Mouse (Mus musculus) kidney, adult 11 months (tissue): Measurements from ENCODE around the gene Arhgef18.
A peak's percentile ranks its signal among the peaks of the same experiment; 100 is the strongest.

ENCODE experiments used
- DNase-seq: peaks from one replicate; pipeline ENCODE4 v3.0.0; 2022

Gene Arhgef18

GRCm38 (mm10) chr8:3397597-3397996, 4.8 kb downstream of the Arhgef18 start:
- peak; percentile 57 for DNase-seq

GRCm38 (mm10) chr8:3400509-3400908, 7.7 kb downstream of the Arhgef18 start:
- no peak for DNase-seq

GRCm38 (mm10) chr8:3407417-3407816, 14.6 kb downstream of the Arhgef18 start:
- no peak for DNase-seq

DNA sequence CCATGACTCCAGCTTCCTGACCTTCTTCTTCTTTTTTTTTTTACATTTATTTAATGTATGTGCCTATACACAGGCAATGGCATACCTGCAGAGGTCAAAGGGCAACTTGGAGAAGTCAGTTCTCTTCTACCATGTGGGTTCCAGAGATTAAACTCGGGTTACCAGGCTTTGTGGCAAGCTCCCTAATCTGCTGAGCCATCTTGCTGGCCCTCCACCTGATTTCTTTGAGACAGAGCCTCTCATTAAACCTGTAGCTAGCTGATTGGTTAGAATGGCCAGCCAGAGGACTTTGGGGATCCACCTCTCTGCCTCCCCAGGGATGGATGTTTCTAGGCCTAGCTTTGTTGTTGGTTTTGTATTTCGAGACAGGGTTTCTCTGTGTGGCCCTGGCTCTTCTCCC, 18.3 kb downstream of the Arhgef18 start:
- DNase-seq = no peak

DNA sequence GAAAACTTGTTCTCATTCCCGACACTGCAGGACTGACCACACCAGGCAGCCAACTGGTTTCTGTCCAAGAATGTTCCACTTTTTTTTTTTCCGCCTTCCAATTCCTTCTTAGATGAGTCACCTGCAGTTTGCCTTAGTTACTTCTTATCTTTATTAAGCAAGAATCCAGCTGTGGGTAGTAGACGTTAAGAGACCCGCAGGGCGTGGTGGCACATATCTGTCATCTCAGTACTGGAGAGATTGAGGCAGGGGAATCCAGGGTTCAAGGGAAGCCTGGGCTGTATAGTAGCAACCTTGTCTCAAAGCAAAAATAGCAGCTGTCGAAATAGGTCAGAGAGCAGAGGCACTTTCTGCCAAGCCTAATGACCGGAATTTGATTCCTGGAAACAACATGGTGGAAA, 19.1 kb downstream of the Arhgef18 start:
- DNase-seq = peak; percentile 40

- DNase-seq = no peak
Observed at GRCm38 (mm10) chr8:3412816-3413215, 20.0 kb downstream of the Arhgef18 start.

GRCm38 (mm10) chr8:3414639-3415190, 21.9 kb downstream of the Arhgef18 start:
- DNase-seq = no peak

GRCm38 (mm10) chr8:3415259-3415658, 22.5 kb downstream of the Arhgef18 start:
- no peak for DNase-seq

GRCm38 (mm10) chr8:3415661-3416060, 22.9 kb downstream of the Arhgef18 start:
- no peak for DNase-seq

- DNase-seq = no peak
Observed at GRCm38 (mm10) chr8:3416846-3417245, 24.0 kb downstream of the Arhgef18 start.

GRCm38 (mm10) chr8:3417455-3417854, 24.6 kb downstream of the Arhgef18 start:
- DNase-seq = no peak

DNA sequence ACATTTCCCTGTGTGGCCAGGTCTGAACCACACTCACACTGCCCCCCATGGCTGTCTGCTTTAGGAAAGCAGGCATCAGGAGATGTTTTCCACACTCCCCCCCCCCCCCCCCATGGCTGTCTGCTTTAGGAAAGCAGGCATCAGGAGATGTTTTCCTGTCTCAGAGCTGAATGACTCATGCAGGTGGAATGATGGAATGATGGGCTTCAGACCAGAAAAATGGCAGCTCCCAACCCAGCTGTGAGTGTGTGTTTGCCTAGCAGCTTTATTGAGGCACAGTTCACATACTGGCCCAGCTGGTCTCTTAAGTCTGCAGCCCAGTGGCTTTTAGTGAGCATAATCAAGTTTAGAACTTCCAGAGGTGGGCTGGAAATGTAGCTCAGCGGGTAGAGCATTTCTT, 25.3 kb downstream of the Arhgef18 start:
- DNase-seq = no peak

GRCm38 (mm10) chr8:3420105-3420706, 27.4 kb downstream of the Arhgef18 start:
- peak; percentile 26 for DNase-seq

- DNase-seq = no peak
Observed at GRCm38 (mm10) chr8:3421507-3421906, 28.7 kb downstream of the Arhgef18 start.

DNA sequence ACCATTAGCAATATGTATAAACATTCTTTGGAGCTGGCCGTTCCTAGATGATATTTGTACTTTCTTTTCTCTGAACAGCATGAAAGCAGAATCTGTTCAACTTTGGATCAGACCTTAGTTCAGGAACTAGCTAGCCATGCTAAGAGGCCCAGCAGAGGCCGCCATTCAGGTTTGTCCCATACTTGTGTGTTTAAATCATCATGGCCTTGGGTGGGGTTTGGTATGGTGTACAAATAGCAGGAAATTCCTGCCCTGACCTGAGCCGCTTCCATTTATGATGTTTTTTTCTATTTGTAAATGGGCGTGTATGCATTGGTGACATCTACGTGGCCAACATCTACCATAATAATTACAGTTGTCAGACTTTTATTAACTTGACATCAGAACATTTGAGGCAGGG, 32.4 kb downstream of the Arhgef18 start:
- DNase-seq = no peak

- DNase-seq = no peak
Observed at GRCm38 (mm10) chr8:3426211-3426610, 33.4 kb downstream of the Arhgef18 start.

- DNase-seq = no peak
Observed at GRCm38 (mm10) chr8:3428426-3428825, 35.6 kb downstream of the Arhgef18 start.

DNA sequence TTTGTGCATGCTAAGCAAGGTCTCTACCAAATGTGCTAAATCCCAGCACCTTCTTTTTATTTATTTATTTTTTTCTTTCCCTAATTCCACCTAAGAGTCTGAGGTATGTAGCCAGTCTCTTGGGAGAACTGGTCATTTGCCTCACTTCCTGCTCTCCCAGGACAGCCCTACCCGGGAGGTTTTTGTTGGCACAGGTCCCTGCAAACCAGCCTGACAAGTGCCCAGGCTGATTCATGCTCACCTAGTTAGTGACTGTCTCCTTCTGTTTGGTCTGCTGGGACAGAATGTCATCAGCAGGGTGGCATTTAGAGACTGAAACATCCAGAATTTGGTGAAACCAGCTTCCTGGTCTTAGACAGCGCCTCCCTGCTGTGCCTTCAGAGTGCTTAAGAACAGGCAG, 37.2 kb downstream of the Arhgef18 start:
- DNase-seq = peak; percentile 75

DNA sequence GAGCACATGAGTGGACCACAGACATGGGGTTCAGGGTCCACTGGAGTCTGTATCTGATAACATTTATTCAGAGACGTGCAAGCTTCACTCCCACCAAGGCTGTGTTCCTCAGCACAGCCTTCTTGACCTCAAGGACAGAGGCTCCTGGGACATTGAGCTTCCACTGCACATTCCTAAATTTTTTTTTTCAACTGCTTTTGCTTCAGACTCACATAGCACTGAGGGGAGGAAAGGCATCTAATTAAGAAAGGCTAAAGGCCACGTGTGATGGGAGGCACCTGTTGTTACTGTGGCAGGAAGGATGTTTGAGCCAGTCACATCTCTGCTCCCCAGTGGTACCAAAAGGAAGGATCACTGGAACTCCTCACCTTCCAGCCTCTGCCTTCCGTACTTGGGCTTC, 38.3 kb downstream of the Arhgef18 start:
- DNase-seq = no peak

DNA sequence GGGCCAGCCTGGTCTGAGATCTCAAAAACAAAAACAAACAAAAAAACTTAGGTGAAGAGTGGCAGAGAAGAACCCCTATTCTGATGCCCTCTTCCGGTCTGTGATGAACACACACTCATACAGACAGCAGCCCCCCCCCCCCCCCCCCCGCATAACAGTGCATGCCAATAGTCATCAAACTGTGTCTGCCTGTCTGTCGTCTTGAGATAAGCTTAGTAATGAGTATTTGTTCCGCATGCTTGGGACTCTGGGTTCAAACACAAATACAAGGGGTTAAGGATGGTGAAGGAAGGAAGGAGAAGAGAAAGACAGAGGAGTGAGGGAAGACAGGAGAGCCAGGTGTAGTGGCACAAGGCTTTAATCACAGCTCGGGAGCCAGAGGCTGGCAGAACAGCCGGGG, 43.7 kb downstream of the Arhgef18 start:
- no peak for DNase-seq

DNA sequence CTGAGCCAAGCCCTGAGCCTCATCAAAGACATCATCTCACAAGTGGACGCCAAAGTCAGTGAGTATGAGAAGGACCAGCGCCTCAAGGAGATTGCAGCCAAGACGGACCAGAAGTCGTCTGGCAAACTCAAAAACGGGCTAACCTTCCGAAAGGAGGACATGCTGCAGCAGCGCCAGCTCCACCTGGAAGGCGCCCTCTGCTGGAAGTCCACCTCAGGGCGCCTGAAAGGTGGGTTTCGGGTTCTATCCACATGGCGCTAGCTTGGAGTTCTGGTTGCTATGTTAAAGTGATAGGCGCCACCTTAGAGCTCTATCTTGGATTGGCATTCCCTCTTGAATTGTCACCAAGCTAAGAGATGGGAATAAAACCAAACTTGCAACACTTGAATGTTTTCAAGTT, 46.7 kb downstream of the Arhgef18 start:
- no peak for DNase-seq

DNA sequence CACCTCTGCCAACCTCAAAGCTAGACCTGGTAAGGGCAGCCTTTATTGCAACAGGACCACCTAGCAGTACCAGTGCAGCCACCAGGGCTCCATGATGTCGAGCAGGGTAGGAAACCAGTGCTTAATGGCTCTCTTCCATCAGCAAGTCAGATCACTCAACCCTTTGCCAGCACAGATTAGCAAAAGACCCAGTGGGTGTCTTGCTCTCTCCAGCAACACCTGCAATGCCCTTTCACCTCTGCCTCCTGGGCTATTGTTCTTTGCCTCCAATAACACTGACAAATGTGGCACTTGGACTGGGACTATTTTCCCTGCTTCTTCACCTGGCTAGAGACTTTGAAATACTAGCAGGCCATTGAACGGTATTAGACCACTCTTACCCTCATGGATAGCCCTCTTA, 56.4 kb downstream of the Arhgef18 start:
- no peak for DNase-seq

DNA sequence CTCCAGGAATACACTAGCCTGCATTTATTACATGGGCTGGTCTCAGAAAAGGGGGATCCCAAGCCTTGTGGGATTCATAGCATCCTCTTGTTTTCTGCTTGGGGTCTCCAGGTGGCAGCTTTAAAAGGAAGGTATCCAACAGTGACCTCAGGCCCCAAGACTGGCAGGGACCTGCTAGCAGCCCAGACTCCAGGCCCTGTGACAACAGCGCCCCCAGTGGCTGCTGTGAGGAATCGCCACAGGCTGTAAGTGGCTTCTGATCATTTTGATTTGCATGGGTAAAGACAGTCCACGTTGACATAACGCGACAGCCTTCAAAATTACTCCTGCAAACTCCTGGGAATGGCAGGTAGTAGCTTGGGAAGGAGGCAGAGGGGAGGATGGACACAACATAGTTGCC, 57.9 kb downstream of the Arhgef18 start:
- DNase-seq = no peak

- DNase-seq = peak; percentile 62
Observed at GRCm38 (mm10) chr8:3451992-3452391, 59.2 kb downstream of the Arhgef18 start.

DNA sequence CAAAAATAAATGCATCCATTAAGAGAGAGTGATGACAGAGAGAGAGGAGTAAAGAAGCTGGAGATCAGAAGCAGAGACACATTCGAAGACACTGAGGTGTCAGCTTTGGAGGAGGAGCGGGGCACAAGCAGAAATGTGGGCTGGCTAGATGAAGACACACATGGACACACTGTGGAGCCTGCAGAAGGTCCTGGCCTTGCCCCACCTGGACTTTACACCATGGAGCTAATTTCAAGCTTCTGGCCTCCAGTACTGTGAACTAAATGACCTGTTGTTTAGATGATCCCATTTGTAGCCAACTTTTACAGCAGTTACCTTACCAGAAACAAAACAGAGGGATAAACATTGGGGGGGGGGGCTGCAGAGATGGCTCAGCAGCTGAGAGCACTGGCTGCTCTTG, 70.4 kb downstream of the Arhgef18 start:
- DNase-seq = peak; percentile 53
